Mouse (Mus musculus) brain, embryonic 14.5 days (tissue): Measurements from ENCODE around the gene Gys1. TPM values are rescaled to one million over a fixed set of nuclear protein-coding genes. Genes with fewer than 3 reads are reported as not detected.
"Not testable (repeated sequence)": the region's sequence is repeated elsewhere in the genome, so short reads cannot be mapped to it uniquely, and the experiment has no call there.

Source experiments
- DNase-seq: peaks from one replicate; pipeline ENCODE4 v3.0.0-alpha.2; 2011; ENCODE audit warnings: low read depth
- CTCF ChIP-seq: fragments of 200-500 bp; IDR thresholded peaks from 2 replicates; pipeline ENCODE4 v1.5.1; 2012; ENCODE audit warnings: inconsistent platforms, mild to moderate bottlenecking, moderate library complexity, borderline replicate concordance; ENCODE audit not compliant: insufficient read depth, insufficient read length; ENCODE audit errors: extremely low read depth
- POLR2A ChIP-seq: fragments of 200-500 bp; IDR thresholded peaks from 2 replicates; pipeline ENCODE4 v1.6.1; 2012; ENCODE audit warnings: mild to moderate bottlenecking, inconsistent platforms, borderline replicate concordance; ENCODE audit not compliant: poor library complexity, insufficient read depth, insufficient read length, severe bottlenecking; ENCODE audit errors: extremely low read depth
- polyA plus RNA-seq: library from polyadenylated mRNA; depleted of rRNA; stranded (reverse); fragments of >200 nt; gene quantifications from 2 replicates; pipeline ENCODE4 v1.2.3, GENCODE M21; 2012

Gys1 gene
- polyA plus RNA-seq, 1 experiment, result 26.7 TPM

- TF ChIP-seq POLR2A (no peak), CTCF (no peak)
Measured at GRCm38 (mm10) chr7:45460377-45460776, 25.7 kb downstream of the Gys1 start.

GRCm38 (mm10) chr7:45460860-45461314 is 26.2 kb downstream of the Gys1 start:
- DNase-seq, result peak; percentile 70
- TF ChIP-seq CTCF, result no peak
- TF ChIP-seq POLR2A, result no peak

More at GRCm38 (mm10) chr7:45460377-45460776, 25.7 kb downstream of the Gys1 start:
- no peak for DNase-seq

GRCm38 (mm10) chr7:45461326-45461725 is 26.7 kb downstream of the Gys1 start:
- DNase-seq, result no peak
- TF ChIP-seq CTCF (no peak), POLR2A (no peak)

GRCm38 (mm10) chr7:45461781-45462180 is 27.1 kb downstream of the Gys1 start:
- DNase-seq, result no peak
- no peak for TF ChIP-seq POLR2A

GRCm38 (mm10) chr7:45462325-45462724 is 27.7 kb downstream of the Gys1 start:
- no peak for DNase-seq
- TF ChIP-seq CTCF, result no peak
- TF ChIP-seq POLR2A, result no peak

- not testable (repeated sequence) for DNase-seq
Measured at GRCm38 (mm10) chr7:45462868-45463267, 28.2 kb downstream of the Gys1 start.

- no peak for TF ChIP-seq CTCF
- no peak for TF ChIP-seq POLR2A
- DNase-seq, result no peak
Measured at GRCm38 (mm10) chr7:45463987-45464778, 29.5 kb downstream of the Gys1 start.

GRCm38 (mm10) chr7:45465112-45465511 is 30.5 kb downstream of the Gys1 start:
- DNase-seq, result no peak
- TF ChIP-seq CTCF, result no peak

- no peak for TF ChIP-seq POLR2A
- TF ChIP-seq CTCF, result no peak
- no peak for DNase-seq
Measured at GRCm38 (mm10) chr7:45465549-45465948, 30.9 kb downstream of the Gys1 start.

- DNase-seq, result peak; percentile 98
- TF ChIP-seq POLR2A (peak; percentile 94), CTCF (no peak)
Measured at GRCm38 (mm10) chr7:45466283-45467089, 31.8 kb downstream of the Gys1 start, which contains the start of gene Bax. TSS of gene Bax (minus strand) at chr7:45466898.

- TF ChIP-seq POLR2A (no peak), CTCF (no peak)
- DNase-seq, result no peak
Measured at GRCm38 (mm10) chr7:45467090-45467670, 32.5 kb downstream of the Gys1 start.

- DNase-seq, result peak; percentile 80
- peak; percentile 69; the same call in 1 of the 2 replicates for TF ChIP-seq CTCF
- TF ChIP-seq POLR2A, result no peak
Measured at GRCm38 (mm10) chr7:45470869-45471268, 36.2 kb downstream of the Gys1 start.

- TF ChIP-seq POLR2A (no peak), CTCF (no peak)
- peak; percentile 54 for DNase-seq
Measured at GRCm38 (mm10) chr7:45475291-45475969, 40.8 kb downstream of the Gys1 start.
